Mouse (Mus musculus) adipose tissue, adult 10 weeks (tissue): ENCODE measurements around the gene Nudt1. TPM values are rescaled to one million over a fixed set of nuclear protein-coding genes. Genes with fewer than 3 reads are reported as not detected.

ENCODE experiments used
- polyA plus RNA-seq: library from polyadenylated mRNA; stranded (reverse); fragments of 350-450 nt; fragmentation: Illumina TruSeq; extraction: RNeasy Lipid Tissue Mini Kit (QIAGEN cat#74804); gene quantifications from one replicate; pipeline ENCODE4 v1.2.3, GENCODE M21; 2014; ENCODE audit warnings: low read depth, low replicate concordance

Gene Nudt1
- polyA plus RNA-seq, result 16.1 TPM

GRCm38 (mm10) chr5:140321042-140321755, at the start of gene Nudt1, which contains the start of gene Mad1l1:
Gene Nudt1 (plus strand): TSS chr5:140321656.
Gene Mad1l1 (minus strand): TSS chr5:140321552.

GRCm38 (mm10) chr5:140331615-140332512, 10.4 kb downstream of the Nudt1 start, which contains the start of gene Mrm2:
Gene Mrm2 (minus strand): TSS chr5:140331898.

Other genes starting within 250 kb of the Nudt1 start
- 8.9 TPM for gene Mad1l1, start 104 bp upstream of the Nudt1 start, polyA plus RNA-seq
- 6.0 TPM for gene Mrm2, start 10.2 kb downstream of the Nudt1 start, polyA plus RNA-seq
- gene Snx8, start 67.6 kb downstream of the Nudt1 start, polyA plus RNA-seq, result 15.6 TPM
- gene Eif3b, start 97.7 kb downstream of the Nudt1 start, polyA plus RNA-seq, result 130 TPM
- not detected for gene Gm4869, start 124.0 kb downstream of the Nudt1 start, polyA plus RNA-seq
- gene Chst12, start 183.9 kb downstream of the Nudt1 start, polyA plus RNA-seq, result 28.3 TPM
- not detected for gene Grifin, start 243.4 kb downstream of the Nudt1 start, polyA plus RNA-seq